Mouse (Mus musculus) heart, embryonic 13.5 days (tissue): Measurements from ENCODE around the gene Synpo2. TPM values are rescaled to one million over a fixed set of nuclear protein-coding genes. Genes with fewer than 3 reads are reported as not detected.
"Not testable (repeated sequence)": the region's sequence is repeated elsewhere in the genome, so short reads cannot be mapped to it uniquely, and the experiment has no call there.

Experiments
- ATAC-seq: fragments of 200-750 bp; cut with Nextera tagmentation; 2 replicates; pipeline ENCODE4 v1.8.0; 2017; ENCODE audit warnings: moderate TSS enrichment; ENCODE audit not compliant: insufficient number of reproducible peaks, low FRiP score, low TSS enrichment; ENCODE audit errors: extremely low read depth
- H3K27ac ChIP-seq: fragments of 300-500 bp; sonication (generic); replicated peaks from 2 replicates; pipeline ENCODE4 v1.5.1; 2015; ENCODE audit warnings: moderate library complexity, mild to moderate bottlenecking, inconsistent platforms
- H3K27me3 ChIP-seq: fragments of 300-500 bp; sonication (generic); replicated peaks from 2 replicates; pipeline ENCODE4 v1.6.1; 2015; ENCODE audit warnings: mild to moderate bottlenecking, inconsistent platforms
- H3K36me3 ChIP-seq: fragments of 300-500 bp; sonication (generic); 2 replicates; pipeline ENCODE4 v1.6.1; 2015; ENCODE audit warnings: mild to moderate bottlenecking, inconsistent platforms
- H3K4me1 ChIP-seq: fragments of 300-500 bp; sonication (generic); 2 replicates; pipeline ENCODE4 v1.6.1; 2015; ENCODE audit warnings: inconsistent platforms
- H3K4me2 ChIP-seq: fragments of 300-500 bp; sonication (generic); 2 replicates; pipeline ENCODE4 v1.6.1; 2015; ENCODE audit warnings: inconsistent platforms, mild to moderate bottlenecking, moderate library complexity
- H3K4me3 ChIP-seq: fragments of 300-500 bp; sonication (generic); 2 replicates; pipeline ENCODE4 v1.5.1; 2015; ENCODE audit warnings: moderate library complexity, mild to moderate bottlenecking, inconsistent platforms
- H3K9ac ChIP-seq: fragments of 300-500 bp; sonication (generic); 2 replicates; pipeline ENCODE4 v1.6.1; 2015; ENCODE audit warnings: inconsistent platforms, mild to moderate bottlenecking, moderate library complexity
- H3K9me3 ChIP-seq: fragments of 300-500 bp; sonication (generic); 2 replicates; pipeline ENCODE4 v1.6.1; 2016; ENCODE audit warnings: inconsistent platforms
- WGBS: fragments of 180-500 bp; shearing (Covaris S2); methylation state at CpG from one replicate; pipeline ENCODE4 v1.1.7; 2015; ENCODE audit warnings: mixed read lengths; 5-methylcytosine and 5-hydroxymethylcytosine counted together
- polyA plus RNA-seq: library from polyadenylated mRNA; unstranded; fragments of >200 nt; fragmentation: Nextera tagmentation; extraction: Ambion mirVana; gene quantifications from 2 replicates; pipeline ENCODE4 v1.2.1, GENCODE M21; 2015

Synpo2 gene
- polyA plus RNA-seq, 1 experiment from 2014 or later: 16.8 TPM

DNA sequence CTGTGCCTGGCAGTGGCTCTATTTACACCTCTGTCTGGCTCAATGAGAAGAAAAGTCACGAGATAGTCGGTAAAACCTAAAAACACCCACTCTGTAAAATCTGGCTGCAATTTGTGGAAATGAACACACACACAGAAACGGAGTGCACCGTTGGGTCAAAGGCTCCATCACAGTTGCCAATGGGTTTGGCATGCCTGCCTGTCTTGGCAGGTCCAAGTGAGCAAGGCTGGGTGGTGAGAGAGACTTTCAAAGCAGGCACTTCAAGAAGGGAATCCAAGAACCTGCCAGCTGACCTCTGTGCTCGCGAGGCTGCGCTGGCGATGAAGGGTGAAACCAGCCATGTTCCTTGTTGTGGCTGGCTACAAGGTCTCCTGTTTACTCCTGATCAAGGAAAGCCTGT, 107.2 kb downstream of the Synpo2 start:
- peaks cover 23% of the 10 kb centered on the region for H3K4me1 ChIP-seq
- H3K4me3 ChIP-seq: no peak overlapping the region
- no peak for ATAC-seq
- no peak overlapping the region for H3K27ac ChIP-seq
- no peaks in the 10 kb centered on the region for H3K36me3 ChIP-seq
- H3K4me2 ChIP-seq: no peak overlapping the region
- no peak overlapping the region for H3K9ac ChIP-seq
- 64% methylated on average over 8 of the region's 8 CpGs for WGBS
- no peaks in the 10 kb centered on the region for H3K27me3 ChIP-seq
- H3K9me3 ChIP-seq: no peaks in the 10 kb centered on the region

DNA sequence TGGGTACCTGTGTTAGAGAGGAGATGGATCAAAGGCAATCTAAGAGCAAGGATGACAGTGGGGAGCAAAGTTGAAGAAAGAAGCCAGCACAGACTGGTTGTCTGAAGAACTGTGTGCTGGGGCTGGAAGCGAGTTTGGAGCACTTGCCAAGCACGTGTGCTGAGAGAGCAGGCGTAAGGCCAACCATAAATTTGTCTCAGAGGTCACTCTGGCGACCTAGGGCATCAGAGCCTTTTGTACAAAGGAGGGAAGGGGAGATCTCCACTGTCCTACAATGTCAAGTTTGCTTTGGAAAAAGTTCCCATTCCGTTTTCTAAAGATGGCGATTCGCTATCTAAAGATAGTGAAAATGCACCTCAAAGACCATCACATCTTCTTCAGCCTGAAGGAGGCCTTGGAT, 107.9 kb downstream of the Synpo2 start:
- WGBS: 79% methylated on average over 7 of the region's 7 CpGs
- no peak overlapping the region for H3K9ac ChIP-seq
- H3K27me3 ChIP-seq: no peaks in the 10 kb centered on the region
- H3K27ac ChIP-seq: no peak overlapping the region
- H3K4me2 ChIP-seq: no peak overlapping the region
- no peak for ATAC-seq
- no peaks in the 10 kb centered on the region for H3K36me3 ChIP-seq
- H3K4me3 ChIP-seq: no peak overlapping the region
- H3K4me1 ChIP-seq: peaks cover 24% of the 10 kb centered on the region
- no peaks in the 10 kb centered on the region for H3K9me3 ChIP-seq

DNA sequence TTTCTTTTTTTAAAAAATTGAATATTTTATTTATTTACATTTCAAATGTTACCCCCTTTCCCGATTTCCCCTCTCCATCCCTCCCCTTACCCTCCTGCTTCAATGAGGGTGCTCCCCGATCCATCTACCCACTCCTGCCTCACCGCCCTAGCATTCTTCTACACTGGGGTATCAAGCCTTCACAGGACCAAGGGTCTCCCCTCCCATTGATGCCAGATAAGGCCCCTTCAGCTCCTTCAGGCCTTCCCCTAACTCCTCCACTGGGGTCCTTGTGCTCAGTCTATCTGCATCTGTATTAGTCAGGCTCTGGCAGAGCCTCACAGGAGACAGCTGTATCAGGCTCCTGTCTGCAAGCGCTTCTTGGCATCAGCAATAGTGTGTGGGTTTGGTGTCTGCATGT, 109.2 kb downstream of the Synpo2 start:
- not testable (repeated sequence) for ATAC-seq, H3K9ac ChIP-seq, H3K4me2 ChIP-seq, H3K4me3 ChIP-seq, H3K27me3 ChIP-seq, H3K9me3 ChIP-seq, H3K36me3 ChIP-seq, H3K27ac ChIP-seq
- 70% methylated on average over 4 of the region's 4 CpGs for WGBS
- peaks cover 33% of the 10 kb centered on the region for H3K4me1 ChIP-seq

GRCm38 (mm10) chr3:123123817-123124216, 112.1 kb downstream of the Synpo2 start:
- no peak overlapping the region for H3K9ac ChIP-seq
- no peak for ATAC-seq
- WGBS: 79% methylated on average over 8 of the region's 8 CpGs
- H3K9me3 ChIP-seq: no peaks in the 10 kb centered on the region
- no peak overlapping the region for H3K27ac ChIP-seq
- no peak overlapping the region for H3K4me3 ChIP-seq
- peaks cover 21% of the 10 kb centered on the region for H3K4me1 ChIP-seq
- no peak overlapping the region for H3K4me2 ChIP-seq
- H3K27me3 ChIP-seq: no peaks in the 10 kb centered on the region
- no peaks in the 10 kb centered on the region for H3K36me3 ChIP-seq

DNA sequence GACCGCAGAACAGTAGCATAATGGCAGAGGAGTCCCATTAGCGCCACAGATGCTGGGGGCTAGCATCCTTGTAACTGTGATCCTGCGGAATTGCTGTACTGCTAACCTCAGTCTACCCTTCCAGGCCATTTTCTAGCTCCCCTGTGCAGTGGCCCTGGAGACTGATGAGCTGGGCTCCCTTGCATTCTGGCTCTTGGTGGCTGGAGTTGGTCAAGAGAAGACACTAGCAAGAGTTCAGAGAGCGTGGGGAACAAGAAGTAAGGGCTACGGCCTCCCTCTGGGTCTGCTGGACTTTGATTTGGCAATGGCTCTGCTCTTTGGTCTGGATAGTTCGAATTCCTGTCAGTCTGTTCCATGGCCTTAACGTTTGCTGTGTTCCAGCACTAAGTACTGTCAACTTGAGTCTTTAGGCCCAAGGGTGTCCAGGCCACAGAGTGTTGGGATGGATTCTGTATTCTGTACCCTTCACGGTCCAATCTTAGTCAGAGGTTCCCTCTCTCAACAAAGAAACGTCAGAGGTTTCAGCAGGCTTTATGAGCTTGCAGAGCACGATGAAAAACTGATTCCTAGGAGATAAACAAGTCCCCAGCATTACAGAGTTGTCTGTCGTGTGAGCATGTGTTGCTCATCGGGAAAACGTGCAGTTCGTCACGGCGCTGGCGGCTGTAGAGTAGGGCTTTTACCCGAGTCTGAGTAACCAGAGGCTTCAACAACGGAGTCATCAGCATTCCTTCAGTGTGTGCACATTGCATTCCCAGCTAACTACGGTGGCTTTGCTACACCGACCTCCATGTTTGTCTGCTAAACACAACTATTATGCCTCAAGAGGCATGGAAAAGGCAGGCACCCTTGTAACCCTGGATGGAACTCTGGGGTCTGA, 113.6 kb downstream of the Synpo2 start:
- H3K27me3 ChIP-seq: no peaks in the 10 kb centered on the region
- no peak overlapping the region for H3K4me2 ChIP-seq
- 60% methylated on average over 21 of the region's 21 CpGs for WGBS
- H3K9me3 ChIP-seq: no peaks in the 10 kb centered on the region
- H3K27ac ChIP-seq: peak overlapping the region; percentile 20
- H3K4me3 ChIP-seq: no peak overlapping the region
- no peak for ATAC-seq
- H3K4me1 ChIP-seq: peaks cover 12% of the 10 kb centered on the region
- H3K36me3 ChIP-seq: no peaks in the 10 kb centered on the region
- no peak overlapping the region for H3K9ac ChIP-seq

DNA sequence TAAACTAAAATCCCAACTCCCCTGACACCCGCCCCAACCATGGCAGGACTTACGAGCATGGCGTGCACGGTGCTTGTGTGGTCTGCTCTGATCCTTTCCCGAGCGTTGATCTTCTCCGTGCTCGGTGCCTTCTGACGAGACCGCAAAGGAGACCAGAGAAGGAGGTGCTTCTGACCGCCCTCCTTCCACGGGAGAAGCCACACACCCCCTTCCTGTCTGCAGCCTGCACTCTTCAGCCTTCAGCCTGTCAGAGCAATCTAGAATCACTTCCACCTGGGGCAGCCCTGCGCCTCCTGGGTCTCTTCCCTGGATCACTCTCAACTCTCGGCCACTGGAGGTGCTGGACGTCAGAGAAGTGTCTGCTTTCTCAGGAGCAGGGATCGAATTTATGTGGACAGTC, 119.0 kb downstream of the Synpo2 start:
- Histone ChIP-seq H3K27ac (peak overlapping the region; percentile 66), H3K9ac (peak overlapping the region; percentile 76), H3K4me1 (peaks cover 34% of the 10 kb centered on the region), H3K9me3 (no peaks in the 10 kb centered on the region), H3K4me2 (peak overlapping the region; percentile 64), H3K27me3 (no peaks in the 10 kb centered on the region), H3K4me3 (peak overlapping the region; percentile 47), H3K36me3 (peaks cover 26% of the 10 kb centered on the region)
- WGBS: 17% methylated on average over 16 of the region's 16 CpGs
- no peak; the same call in 1 of the 2 replicates for ATAC-seq

- Histone ChIP-seq H3K9ac (peak overlapping the region; percentile 75), H3K27me3 (no peaks in the 10 kb centered on the region), H3K4me1 (peaks cover 43% of the 10 kb centered on the region), H3K4me3 (peak overlapping the region; percentile 47), H3K9me3 (no peaks in the 10 kb centered on the region), H3K4me2 (peak overlapping the region; percentile 64), H3K36me3 (peaks cover 36% of the 10 kb centered on the region), H3K27ac (peak overlapping the region; percentile 97)
- ATAC-seq: peak; percentile 74; the same call in 1 of the 2 replicates
- 6% methylated on average over 15 of the region's 15 CpGs for WGBS
Observed at GRCm38 (mm10) chr3:123115770-123116527, 120.0 kb downstream of the Synpo2 start.

DNA sequence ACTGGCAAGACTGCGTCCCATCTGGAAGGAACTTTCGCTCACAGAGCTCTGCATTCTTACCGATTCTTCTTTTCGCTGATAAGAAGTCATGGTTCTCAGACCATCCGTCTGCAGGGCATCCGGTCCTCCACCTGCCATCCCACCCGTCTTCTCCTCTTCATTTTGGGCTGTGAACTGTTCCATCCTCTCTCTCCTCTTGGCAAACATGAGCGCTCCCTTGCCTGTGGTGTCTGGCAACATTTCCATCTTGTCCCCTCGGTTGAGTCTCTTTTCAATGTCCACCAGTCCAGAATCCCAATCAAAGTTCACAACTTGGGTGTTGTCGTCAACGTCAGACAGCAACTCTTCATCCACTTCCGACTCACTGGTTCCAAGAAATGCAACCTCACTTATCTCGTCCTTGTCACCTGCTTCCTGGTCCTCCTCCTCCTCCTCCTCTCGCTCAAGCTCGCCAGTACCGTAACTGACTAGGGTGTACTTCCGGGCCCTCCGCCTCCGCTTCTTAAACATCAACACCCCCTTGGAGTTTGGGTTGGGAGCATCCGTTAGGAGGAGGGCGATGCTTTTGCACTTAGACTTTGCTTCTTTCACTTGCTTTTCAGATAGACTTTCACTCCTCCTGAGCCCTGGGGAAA, 121.8 kb downstream of the Synpo2 start:
- H3K9ac ChIP-seq: no peak overlapping the region
- ATAC-seq: no peak
- H3K36me3 ChIP-seq: peaks cover 46% of the 10 kb centered on the region
- no peaks in the 10 kb centered on the region for H3K9me3 ChIP-seq
- H3K4me1 ChIP-seq: peaks cover 53% of the 10 kb centered on the region
- no peak overlapping the region for H3K27ac ChIP-seq
- H3K4me2 ChIP-seq: no peak overlapping the region
- no peaks in the 10 kb centered on the region for H3K27me3 ChIP-seq
- no peak overlapping the region for H3K4me3 ChIP-seq
- WGBS: 74% methylated on average over 21 of the region's 21 CpGs

DNA sequence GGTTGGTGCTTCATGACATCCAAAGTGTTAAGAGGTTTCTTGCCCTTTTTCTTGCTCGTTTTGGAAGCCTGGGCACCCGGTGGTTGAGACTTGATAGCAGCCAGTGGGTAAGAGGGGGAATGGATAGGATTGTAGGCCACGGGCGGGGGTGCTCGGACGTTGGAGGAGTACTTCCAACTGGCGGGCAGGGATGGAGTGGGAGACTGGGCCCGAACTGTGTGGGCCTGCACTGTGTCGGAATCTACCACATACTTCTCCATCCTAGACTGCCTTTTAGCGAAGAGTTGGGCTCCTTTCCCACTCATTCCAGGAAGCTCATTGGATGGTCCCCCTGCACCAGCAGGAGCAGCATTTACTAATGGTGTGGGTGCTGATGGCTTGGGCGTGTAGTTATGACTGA, 123.2 kb downstream of the Synpo2 start:
- peaks cover 46% of the 10 kb centered on the region for H3K36me3 ChIP-seq
- 68% methylated on average over 11 of the region's 11 CpGs for WGBS
- H3K27me3 ChIP-seq: no peaks in the 10 kb centered on the region
- H3K9me3 ChIP-seq: no peaks in the 10 kb centered on the region
- H3K27ac ChIP-seq: peak overlapping the region; percentile 38
- ATAC-seq: no peak
- no peak overlapping the region for H3K9ac ChIP-seq
- H3K4me2 ChIP-seq: peak overlapping the region; percentile 22
- peaks cover 66% of the 10 kb centered on the region for H3K4me1 ChIP-seq
- no peak overlapping the region for H3K4me3 ChIP-seq

DNA sequence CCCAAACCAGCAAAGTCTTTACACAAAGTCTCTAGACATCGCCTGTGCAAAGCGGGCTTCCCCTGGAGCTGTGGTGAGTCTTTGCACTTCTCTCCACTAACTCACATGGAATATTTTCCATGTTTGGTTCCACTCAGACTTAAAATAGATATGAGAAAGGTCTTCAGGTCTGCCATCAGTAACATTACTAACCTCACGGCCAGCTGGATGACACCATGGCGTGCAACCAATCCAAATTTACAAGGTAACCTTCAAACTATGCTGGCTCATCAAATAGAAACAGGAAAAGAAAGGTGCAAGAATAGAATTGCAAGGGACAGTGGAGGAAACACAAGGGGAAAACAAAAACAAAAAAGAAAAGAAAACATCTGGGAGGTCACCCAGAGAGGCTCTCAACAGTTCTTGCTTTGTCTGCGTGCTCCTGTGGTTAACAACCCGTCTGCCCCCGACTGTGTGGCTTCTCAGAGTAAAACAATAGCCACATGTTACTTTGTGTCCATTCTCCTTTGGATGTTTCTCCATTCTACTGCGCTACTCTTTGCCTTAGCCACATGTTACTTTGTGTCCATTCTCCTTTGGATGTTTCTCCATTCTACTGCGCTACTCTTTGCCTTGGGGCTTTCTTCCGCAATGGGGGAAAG, 124.8 kb downstream of the Synpo2 start:
- WGBS: 80% methylated on average over 10 of the region's 10 CpGs
- H3K9me3 ChIP-seq: no peaks in the 10 kb centered on the region
- peaks cover 46% of the 10 kb centered on the region for H3K36me3 ChIP-seq
- ATAC-seq: no peak
- H3K27me3 ChIP-seq: no peaks in the 10 kb centered on the region
- peaks cover 65% of the 10 kb centered on the region for H3K4me1 ChIP-seq
- H3K27ac ChIP-seq: no peak overlapping the region
- no peak overlapping the region for H3K9ac ChIP-seq
- H3K4me2 ChIP-seq: no peak overlapping the region
- H3K4me3 ChIP-seq: no peak overlapping the region
